Comparison of ENCODE assay signal across 37 mouse cellular contexts in genomic region chr7:119236343-119236742, GRCm38 (mm10). TPM values are rescaled to one million over a fixed set of nuclear protein-coding genes. Genes with fewer than 3 reads are reported as not detected.
A peak's percentile ranks its signal among the peaks of the same experiment; 100 is the strongest.
DNase-seq lines count a peak whose midpoint lies in the region; ATAC-seq and TF ChIP-seq lines count a peak whose summit lies in the region.
"Had no signal": no experiment of that assay in that cellular context is flagged by ENCODE, and none has a peak within 500 bp of the region (broad histone marks: within the 10 kb centered on the region; RNA-seq: fewer than 3 reads in every experiment).

No protein-coding gene starts in this region.

- no peaks in the 10 kb centered on the region for H3K36me3 ChIP-seq in forebrain, postnatal 0 days (ENCODE audit: insufficient read depth)
- H3K36me3 ChIP-seq in forebrain, embryonic 10.5 days (replicated peaks): no peaks in the 10 kb centered on the region
- no peaks in the 10 kb centered on the region for H3K36me3 ChIP-seq in megakaryocyte, embryonic 14.5 days (replicated peaks; ENCODE audit: low read length)
- H3K36me3 ChIP-seq: embryonic facial prominence, embryonic 15.5 days; forebrain, embryonic 15.5 days; heart, embryonic 12.5 days; limb, embryonic 10.5 days; limb, embryonic 15.5 days; liver, embryonic 13.5 days; midbrain, embryonic 10.5 days had no signal

- TF ChIP-seq CTCF in forebrain, postnatal 0 days (IDR thresholded peaks at IDR 0.05; ENCODE audit: low read depth): no peak
- no peak for TF ChIP-seq CTCF in brain, embryonic 14.5 days (IDR thresholded peaks at IDR 0.05; ENCODE audit: borderline replicate concordance, extremely low read depth, insufficient read depth, insufficient read length)

- no peak overlapping the region for H3K4me2 ChIP-seq in forebrain, postnatal 0 days (ENCODE audit: low read depth)
- H3K4me2 ChIP-seq: embryonic facial prominence, embryonic 15.5 days; forebrain, embryonic 15.5 days; heart, embryonic 12.5 days; limb, embryonic 15.5 days; liver, embryonic 13.5 days had no signal

- no peaks in the 10 kb centered on the region for H3K4me1 ChIP-seq in forebrain, postnatal 0 days (ENCODE audit: insufficient read depth)
- peaks cover 3% of the 10 kb centered on the region for H3K4me1 ChIP-seq in forebrain, embryonic 10.5 days
- no peaks in the 10 kb centered on the region for H3K4me1 ChIP-seq in megakaryocyte, embryonic 14.5 days
- H3K4me1 ChIP-seq: embryonic facial prominence, embryonic 15.5 days; forebrain, embryonic 15.5 days; heart, embryonic 12.5 days; limb, embryonic 10.5 days; limb, embryonic 15.5 days; liver, embryonic 13.5 days; midbrain, embryonic 10.5 days had no signal

- H3K27ac ChIP-seq in forebrain, postnatal 0 days (ENCODE audit: low read depth, low read length): no peak overlapping the region
- no peak overlapping the region for H3K27ac ChIP-seq in forebrain, embryonic 10.5 days
- H3K27ac ChIP-seq: embryonic facial prominence, embryonic 15.5 days; forebrain, embryonic 15.5 days; gastrocnemius, adult 2 months; heart, adult 2 months; limb, embryonic 10.5 days; limb, embryonic 15.5 days; liver, embryonic 13.5 days; macrophage; midbrain, embryonic 10.5 days had no signal

- 64% methylated on average over 6 of the region's 6 CpGs for WGBS in forebrain, postnatal 0 days
- WGBS in forebrain, embryonic 10.5 days: 90% methylated on average over 6 of the region's 6 CpGs

- H3K9me3 ChIP-seq in forebrain, postnatal 0 days (ENCODE audit: low read length): no peaks in the 10 kb centered on the region
- H3K9me3 ChIP-seq in forebrain, embryonic 10.5 days: no peaks in the 10 kb centered on the region
- H3K9me3 ChIP-seq in megakaryocyte, embryonic 14.5 days: 0 out of 2 replicates have a peak, but pooled peaks cover 2% of the 10 kb centered on the region
- H3K9me3 ChIP-seq: embryonic facial prominence, embryonic 15.5 days; forebrain, embryonic 15.5 days; heart, embryonic 12.5 days; limb, embryonic 10.5 days; limb, embryonic 15.5 days; liver, embryonic 13.5 days; midbrain, embryonic 10.5 days had no signal

- no peaks in the 10 kb centered on the region for H3K27me3 ChIP-seq in forebrain, postnatal 0 days (ENCODE audit: insufficient read depth, low read length)
- H3K27me3 ChIP-seq in forebrain, embryonic 10.5 days (ENCODE audit: poor library complexity, severe bottlenecking): peaks cover 35% of the 10 kb centered on the region
- H3K27me3 ChIP-seq in megakaryocyte, embryonic 14.5 days (replicated peaks): no peaks in the 10 kb centered on the region
- H3K27me3 ChIP-seq: embryonic facial prominence, embryonic 15.5 days; forebrain, embryonic 15.5 days; heart, embryonic 12.5 days; limb, embryonic 15.5 days; liver, embryonic 13.5 days had no signal

- no peak for TF ChIP-seq POLR2A in brain, embryonic 14.5 days (IDR thresholded peaks at IDR 0.05; ENCODE audit: borderline replicate concordance, extremely low read depth, insufficient read depth, insufficient read length, poor library complexity, severe bottlenecking)

- no peak overlapping the region for H3K4me3 ChIP-seq in forebrain, postnatal 0 days (ENCODE audit: low read depth, low read length)
- no peak overlapping the region for H3K4me3 ChIP-seq in forebrain, embryonic 10.5 days
- peak overlapping the region; percentile 31 for H3K4me3 ChIP-seq in megakaryocyte, embryonic 14.5 days (replicated peaks)
- H3K4me3 ChIP-seq: embryonic facial prominence, embryonic 15.5 days; forebrain, embryonic 15.5 days; gastrocnemius, adult 2 months; heart, adult 2 months; heart, embryonic 12.5 days; limb, embryonic 10.5 days; limb, embryonic 15.5 days; liver, embryonic 13.5 days; midbrain, embryonic 10.5 days had no signal

- peak; percentile 50; the same call in 1 of the 2 replicates for ATAC-seq in forebrain, postnatal 0 days
- no peak for ATAC-seq in megakaryocyte, adult 5-6 weeks (ENCODE audit: poor library complexity, severe bottlenecking)
- ATAC-seq: activated CD4-positive, CD25-positive, alpha-beta regulatory T cell, adult 4 months; forebrain, embryonic 15.5 days; inflammation-experienced regulatory T-cells, adult 6 months had no signal

- peak; percentile 18 for DNase-seq in forebrain, postnatal 0 days
- DNase-seq in forebrain, embryonic 10.5 days (ENCODE audit: extremely low spot score, low spot score): no peak
- DNase-seq in brain, embryonic 14.5 days (ENCODE audit: low read depth): peak; percentile 43
- DNase-seq in retina, postnatal 1 day: peak; percentile 22
- no peak for DNase-seq in urinary bladder, postnatal 14 days (ENCODE audit: low spot score)
- DNase-seq: adrenal gland, adult 2 months; adrenal gland, postnatal 36 days; cerebellum, adult 11 months; cerebellum, adult 9-10 months; gastrocnemius, adult 2 months; gastrocnemius, postnatal 36 days; heart, adult 2 months; kidney, adult 11 months; kidney, postnatal 14 days; layer of hippocampus, adult 9-11 months; liver, embryonic 13.5 days; lung, adult 18-20 months; lung, postnatal 10 days; thymus, adult 2 months; thymus, postnatal 36 days had no signal

- H3K9ac ChIP-seq in forebrain, postnatal 0 days: no peak overlapping the region
- H3K9ac ChIP-seq: embryonic facial prominence, embryonic 15.5 days; forebrain, embryonic 15.5 days; heart, embryonic 12.5 days; limb, embryonic 15.5 days; liver, embryonic 13.5 days had no signal

RNA-seq across cellular contexts. Expression of gene Gpr139, which starts 51.9 kb away (rescaled TPM):
- 6.6 and 9.4 TPM in 2 replicates for total RNA-seq in forebrain, postnatal 0 days (2014; rRNA removed)
- polyA plus RNA-seq in forebrain, postnatal 0 days (2015; fragmentation: Nextera tagmentation; extraction: Ambion mirVana): 3.5 and 6.5 TPM in 2 replicates
- polyA plus RNA-seq in forebrain, embryonic 10.5 days (2016; fragmentation: Nextera tagmentation; extraction: Ambion mirVana): 0.14 and 0.19 TPM in 2 replicates
- polyA plus RNA-seq in megakaryocyte, embryonic 14.5 days (2012; ENCODE audit: insufficient read depth, low replicate concordance): not detected in 2 replicates
- total RNA-seq in megakaryocyte, adult 5-6 weeks (2015): not detected in 2 replicates
- total RNA-seq in megakaryocyte, adult 5-6 weeks (2017): not detected in 2 replicates
- polyA plus RNA-seq in brain, embryonic 14.5 days (2012; rRNA removed): 6.7 and 10.8 TPM in 2 replicates
- total RNA-seq: adrenal gland, adult 2 months; adrenal gland, postnatal 36 days; common myeloid progenitor, adult 5-6 weeks; gastrocnemius, adult 2 months; gastrocnemius, postnatal 36 days; heart, adult 2 months; hematopoietic stem cell, adult 5-6 weeks; monocyte, adult 5-6 weeks; neutrophil, adult 5-6 weeks had no signal
- polyA plus RNA-seq: activated CD4-positive, CD25-positive, alpha-beta regulatory T cell, adult 4 months; adrenal gland, adult 2 months; embryonic facial prominence, embryonic 15.5 days; heart, adult 2 months; heart, embryonic 12.5 days; heart, postnatal 0 days; inflammation-experienced regulatory T-cells, adult 6 months; kidney, embryonic 14.5 days; limb, embryonic 10.5 days; limb, embryonic 15.5 days; liver, embryonic 13.5 days; macrophage had no signal

Comparison
In these comparisons a context has a peak if more than half of its experiments do, and no peak if none do; other contexts are left out.
1. DNase-seq: peak in forebrain, postnatal 0 days (single experiment), brain, embryonic 14.5 days (single experiment) and retina, postnatal 1 day (single experiment); none in forebrain, embryonic 10.5 days (single experiment) and urinary bladder, postnatal 14 days (single experiment).